Mouse (Mus musculus): ENCODE measurements around the gene Bsn. TPM values are rescaled to one million over a fixed set of nuclear protein-coding genes. Genes with fewer than 3 reads are reported as not detected.

The Bsn gene
- polyA plus RNA-seq, 1 experiment, result 3.0 TPM

DNA sequence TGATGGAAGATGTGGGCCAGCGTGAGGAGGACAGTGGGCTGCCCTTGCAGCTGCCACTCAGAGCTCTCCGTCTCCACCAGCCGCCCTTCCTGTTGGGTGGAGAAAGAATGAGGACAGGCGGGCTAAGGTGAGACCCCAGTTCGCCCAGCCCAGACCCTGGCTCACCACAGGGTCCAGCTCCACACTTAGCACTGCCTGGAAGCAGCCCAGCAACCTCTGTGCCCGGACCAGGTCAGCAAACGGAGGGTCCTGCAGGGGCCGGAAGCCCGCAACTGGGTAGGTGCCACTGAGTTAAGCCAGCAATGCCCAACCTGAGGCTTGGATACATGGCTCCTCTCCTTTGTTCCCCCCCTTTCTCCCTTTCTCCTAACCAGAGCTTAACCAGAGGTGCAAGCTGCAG lies 121.2 kb downstream of the Bsn start:
- no peak for TF ChIP-seq POLR2A (IDR thresholded peaks at IDR 0.05; ENCODE audit: borderline replicate concordance, low read depth, low read length)
- no peak for TF ChIP-seq CTCF (IDR thresholded peaks at IDR 0.05; ENCODE audit: low read depth, low read length)
- Histone ChIP-seq H3K4me1 (ENCODE audit: control insufficient read depth, insufficient read depth, low read length) (peaks cover 8% of the 10 kb centered on the region), H3K4me3 (ENCODE audit: insufficient read depth, low read length) (no peak overlapping the region), H3K27ac (ENCODE audit: insufficient read depth, low read depth, low read length) (no peak overlapping the region)

DNA sequence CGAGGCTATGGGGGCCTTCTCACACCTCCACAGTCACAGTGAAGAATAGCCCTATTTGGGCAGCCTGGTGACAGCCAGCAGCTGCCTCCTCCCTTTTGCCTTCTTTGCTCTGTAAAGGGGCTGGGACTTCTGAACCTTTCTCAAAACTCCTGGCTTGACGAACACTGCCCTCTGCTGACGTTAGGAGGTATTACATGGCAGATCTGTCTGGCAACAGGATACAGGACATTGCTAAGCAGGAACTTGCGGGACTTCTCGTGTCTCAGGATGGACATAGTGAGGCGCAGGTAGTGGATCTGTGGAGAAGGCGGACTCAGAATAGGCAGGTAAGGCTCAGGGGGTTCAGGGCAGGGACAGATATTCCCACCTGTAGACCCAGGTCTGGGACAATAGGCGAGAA lies 122.3 kb downstream of the Bsn start:
- H3K27ac ChIP-seq (ENCODE audit: insufficient read depth, low read depth, low read length), result no peak overlapping the region
- TF ChIP-seq CTCF (IDR thresholded peaks at IDR 0.05; ENCODE audit: low read depth, low read length) (peak; percentile 31), POLR2A (IDR thresholded peaks at IDR 0.05; ENCODE audit: borderline replicate concordance, low read depth, low read length) (no peak)
- no peaks in the 10 kb centered on the region for H3K4me1 ChIP-seq (ENCODE audit: control insufficient read depth, insufficient read depth, low read length)
- H3K4me3 ChIP-seq (ENCODE audit: insufficient read depth, low read length), result no peak overlapping the region

- H3K4me3 ChIP-seq (ENCODE audit: insufficient read depth, low read length), result no peak overlapping the region
- no peak overlapping the region for H3K27ac ChIP-seq (ENCODE audit: insufficient read depth, low read depth, low read length)
- no peaks in the 10 kb centered on the region for H3K4me1 ChIP-seq (ENCODE audit: control insufficient read depth, insufficient read depth, low read length)
- TF ChIP-seq CTCF (IDR thresholded peaks at IDR 0.05; ENCODE audit: low read depth, low read length) (no peak), POLR2A (IDR thresholded peaks at IDR 0.05; ENCODE audit: borderline replicate concordance, low read depth, low read length) (no peak)
These were observed 123.0 kb downstream of the Bsn start for GRCm38 (mm10) chr9:108067199-108067598.

GRCm38 (mm10) chr9:108065491-108066011 lies 124.6 kb downstream of the Bsn start:
- Histone ChIP-seq H3K27ac (ENCODE audit: insufficient read depth, low read depth, low read length) (no peak overlapping the region), H3K4me1 (ENCODE audit: control insufficient read depth, insufficient read depth, low read length) (0 out of 2 replicates have a peak, but pooled peaks cover 3% of the 10 kb centered on the region), H3K4me3 (ENCODE audit: insufficient read depth, low read length) (no peak overlapping the region)
- TF ChIP-seq POLR2A (IDR thresholded peaks at IDR 0.05; ENCODE audit: borderline replicate concordance, low read depth, low read length) (no peak), CTCF (IDR thresholded peaks at IDR 0.05; ENCODE audit: low read depth, low read length) (peak; percentile 65)

DNA sequence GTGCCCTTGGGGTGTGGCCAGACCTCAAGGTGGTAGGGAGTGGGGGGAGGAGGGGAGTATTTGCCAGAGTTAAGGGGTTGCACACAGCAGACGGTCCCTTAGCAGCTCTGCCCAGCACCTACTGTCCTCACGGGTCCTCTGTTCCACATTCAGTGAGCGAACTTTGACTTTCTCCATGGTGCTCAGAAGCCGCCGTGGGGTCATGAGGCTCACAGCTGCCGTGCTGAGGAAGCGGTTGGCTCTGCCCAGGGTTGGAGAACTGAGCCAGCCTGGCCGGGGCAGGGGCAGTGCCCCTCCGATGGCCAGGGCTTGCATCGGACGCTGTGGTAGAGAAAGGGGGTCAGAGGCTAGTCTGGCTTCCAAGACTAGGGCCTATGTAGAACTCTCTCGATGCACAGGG lies 126.8 kb downstream of the Bsn start:
- TF ChIP-seq CTCF (IDR thresholded peaks at IDR 0.05; ENCODE audit: low read depth, low read length), result no peak
- TF ChIP-seq POLR2A (IDR thresholded peaks at IDR 0.05; ENCODE audit: borderline replicate concordance, low read depth, low read length), result no peak
- no peak overlapping the region for H3K27ac ChIP-seq (ENCODE audit: insufficient read depth, low read depth, low read length)
- no peak overlapping the region for H3K4me3 ChIP-seq (ENCODE audit: insufficient read depth, low read length)
- H3K4me1 ChIP-seq (ENCODE audit: control insufficient read depth, insufficient read depth, low read length), result 0 out of 2 replicates have a peak, but pooled peaks cover 5% of the 10 kb centered on the region

DNA sequence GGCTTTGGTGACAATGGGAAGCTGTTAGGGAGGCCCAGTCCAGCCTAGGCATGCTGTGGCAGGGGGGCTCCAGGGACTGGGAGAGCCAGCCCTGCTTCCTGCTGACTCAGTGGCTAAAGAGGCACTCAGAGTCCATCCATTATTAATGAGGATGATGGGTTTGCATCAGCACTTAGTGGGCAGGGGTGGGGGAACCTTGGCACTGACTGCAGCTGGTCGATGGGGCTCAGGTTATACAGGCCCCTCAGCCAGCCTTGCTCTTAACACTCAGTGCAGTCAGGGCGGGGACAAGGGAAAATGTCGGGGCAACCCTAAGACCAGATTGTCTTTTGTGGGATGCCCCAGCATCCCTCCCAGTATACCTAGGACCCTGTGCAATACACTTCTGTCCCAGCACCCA lies 128.0 kb downstream of the Bsn start:
- Histone ChIP-seq H3K4me1 (ENCODE audit: control insufficient read depth, insufficient read depth, low read length) (0 out of 2 replicates have a peak, but pooled peaks cover 5% of the 10 kb centered on the region), H3K4me3 (ENCODE audit: insufficient read depth, low read length) (no peak overlapping the region), H3K27ac (ENCODE audit: insufficient read depth, low read depth, low read length) (no peak overlapping the region)
- TF ChIP-seq POLR2A (IDR thresholded peaks at IDR 0.05; ENCODE audit: borderline replicate concordance, low read depth, low read length), result no peak
- no peak for TF ChIP-seq CTCF (IDR thresholded peaks at IDR 0.05; ENCODE audit: low read depth, low read length)

GRCm38 (mm10) chr9:108058291-108058690 lies 131.9 kb downstream of the Bsn start:
- TF ChIP-seq POLR2A (IDR thresholded peaks at IDR 0.05; ENCODE audit: borderline replicate concordance, low read depth, low read length), result no peak
- no peak for TF ChIP-seq CTCF (IDR thresholded peaks at IDR 0.05; ENCODE audit: low read depth, low read length)
- Histone ChIP-seq H3K4me1 (ENCODE audit: control insufficient read depth, insufficient read depth, low read length) (peaks cover 22% of the 10 kb centered on the region), H3K4me3 (ENCODE audit: insufficient read depth, low read length) (no peak overlapping the region), H3K27ac (ENCODE audit: insufficient read depth, low read depth, low read length) (no peak overlapping the region)

- H3K27ac ChIP-seq (ENCODE audit: insufficient read depth, low read depth, low read length), result no peak overlapping the region
- no peak overlapping the region for H3K4me3 ChIP-seq (ENCODE audit: insufficient read depth, low read length)
- H3K4me1 ChIP-seq (ENCODE audit: control insufficient read depth, insufficient read depth, low read length), result peaks cover 27% of the 10 kb centered on the region
- TF ChIP-seq CTCF (IDR thresholded peaks at IDR 0.05; ENCODE audit: low read depth, low read length) (no peak), POLR2A (IDR thresholded peaks at IDR 0.05; ENCODE audit: borderline replicate concordance, low read depth, low read length) (no peak)
These were observed 133.0 kb downstream of the Bsn start for GRCm38 (mm10) chr9:108057262-108057562.

GRCm38 (mm10) chr9:108056361-108057261 lies 133.6 kb downstream of the Bsn start:
- no peak overlapping the region for H3K27ac ChIP-seq (ENCODE audit: insufficient read depth, low read depth, low read length)
- no peak overlapping the region for H3K4me3 ChIP-seq (ENCODE audit: insufficient read depth, low read length)
- peaks cover 27% of the 10 kb centered on the region for H3K4me1 ChIP-seq (ENCODE audit: control insufficient read depth, insufficient read depth, low read length)
- TF ChIP-seq CTCF (IDR thresholded peaks at IDR 0.05; ENCODE audit: low read depth, low read length), result no peak
- TF ChIP-seq POLR2A (IDR thresholded peaks at IDR 0.05; ENCODE audit: borderline replicate concordance, low read depth, low read length), result no peak

GRCm38 (mm10) chr9:108055661-108056237 lies 134.4 kb downstream of the Bsn start:
- Histone ChIP-seq H3K27ac (ENCODE audit: insufficient read depth, low read depth, low read length) (no peak overlapping the region), H3K4me1 (ENCODE audit: control insufficient read depth, insufficient read depth, low read length) (peaks cover 24% of the 10 kb centered on the region), H3K4me3 (ENCODE audit: insufficient read depth, low read length) (no peak overlapping the region)
- TF ChIP-seq POLR2A (IDR thresholded peaks at IDR 0.05; ENCODE audit: borderline replicate concordance, low read depth, low read length) (no peak), CTCF (IDR thresholded peaks at IDR 0.05; ENCODE audit: low read depth, low read length) (no peak)
